Mouse (Mus musculus) myocyte (in vitro differentiated cells): ENCODE results near the gene Nae1. TPM values are rescaled to one million over a fixed set of nuclear protein-coding genes. Genes with fewer than 3 reads are reported as not detected.

ENCODE experiments used
- H3K27me3 ChIP-seq: one replicate; pipeline ENCODE4 v1.6.1; 2011; ENCODE audit not compliant: control insufficient read depth, insufficient read depth, insufficient read length
- H3K36me3 ChIP-seq: one replicate; pipeline ENCODE4 v1.6.1; 2011; ENCODE audit not compliant: control insufficient read depth, insufficient read depth
- H3K4me2 ChIP-seq: one replicate; pipeline ENCODE4 v1.6.1; 2011; ENCODE audit warnings: low read depth, control low read depth
- H3K4me3 ChIP-seq: one replicate; pipeline ENCODE4 v1.5.1; 2011; ENCODE audit warnings: mild to moderate bottlenecking, control low read depth, moderate library complexity
- H3K79me2 ChIP-seq: one replicate; pipeline ENCODE4 v1.6.1; 2011; ENCODE audit not compliant: control insufficient read depth, insufficient read depth
- H3ac ChIP-seq: one replicate; pipeline ENCODE4 v1.6.1; 2011; ENCODE audit not compliant: control insufficient read depth, insufficient read length
- CEBPB ChIP-seq: IDR thresholded peaks from 2 replicates; pipeline ENCODE4 v1.6.1; 2011; ENCODE audit warnings: mild to moderate bottlenecking, moderate library complexity; ENCODE audit not compliant: poor library complexity, insufficient read depth, severe bottlenecking
- E2F4 ChIP-seq: IDR thresholded peaks from one replicate; pipeline ENCODE4 v1.6.1; 2011; ENCODE audit warnings: mild to moderate bottlenecking, control low read depth, moderate library complexity; ENCODE audit not compliant: insufficient read depth
- MAX ChIP-seq: IDR thresholded peaks from one replicate; pipeline ENCODE4 v1.6.1; 2011; ENCODE audit warnings: low read depth, mild to moderate bottlenecking, control low read depth
- MYOD1 ChIP-seq, 3 experiments: IDR thresholded peaks; one replicate each; pipeline ENCODE4 v1.6.1; 2011; ENCODE audit warnings: control low read depth in 2 of 3, low read depth in 2 of 3, mild to moderate bottlenecking in 2 of 3, moderate library complexity in 1 of 3; ENCODE audit not compliant: insufficient read length in 2 of 3, control insufficient read depth in 1 of 3
- MYOG ChIP-seq, 3 experiments: IDR thresholded peaks; one replicate each; pipeline ENCODE4 v1.6.1; 2011; ENCODE audit warnings: control low read depth in 2 of 3, low read depth in 2 of 3, mild to moderate bottlenecking in 2 of 3; ENCODE audit not compliant: insufficient read length in 2 of 3, control insufficient read depth in 1 of 3, insufficient read depth in 1 of 3
- POLR2A ChIP-seq: IDR thresholded peaks from one replicate; pipeline ENCODE4 v1.6.1; 2011; ENCODE audit warnings: low read depth, mild to moderate bottlenecking, control low read depth, moderate library complexity; ENCODE audit not compliant: insufficient read length
- POLR2AphosphoS2 ChIP-seq: IDR thresholded peaks from one replicate; pipeline ENCODE4 v1.6.1; 2011; ENCODE audit warnings: low read depth, control low read depth; ENCODE audit not compliant: insufficient read length
- REST ChIP-seq: IDR thresholded peaks from one replicate; pipeline ENCODE4 v1.6.1; 2011; ENCODE audit warnings: mild to moderate bottlenecking, control low read depth, moderate library complexity; ENCODE audit not compliant: insufficient read depth, insufficient read length
- SRF ChIP-seq: IDR thresholded peaks from one replicate; pipeline ENCODE4 v1.6.1; 2011; ENCODE audit warnings: low read depth; ENCODE audit not compliant: control insufficient read depth, insufficient read length
- TCF12 ChIP-seq: IDR thresholded peaks from one replicate; pipeline ENCODE4 v1.6.1; 2011; ENCODE audit warnings: mild to moderate bottlenecking, control low read depth; ENCODE audit not compliant: poor library complexity, insufficient read depth, severe bottlenecking
- TCF3 ChIP-seq: IDR thresholded peaks from one replicate; pipeline ENCODE4 v1.6.1; 2011; ENCODE audit warnings: low read depth, control low read depth; ENCODE audit not compliant: insufficient read length
- USF1 ChIP-seq: IDR thresholded peaks from one replicate; pipeline ENCODE4 v1.6.1; 2011; ENCODE audit warnings: low read depth, mild to moderate bottlenecking, control low read depth, moderate library complexity
- polyA plus RNA-seq: library from polyadenylated mRNA; unstranded; fragments of >200 nt; fragmentation: generic; extraction: Trizol; gene quantifications from one replicate; pipeline ENCODE4 v1.2.1, GENCODE M21; 2012; ENCODE audit warnings: missing spikeins

The Nae1 gene
- polyA plus RNA-seq, 1 experiment: 15.4 TPM

- Histone ChIP-seq H3K79me2 (no peaks in the 10 kb centered on the region), H3K36me3 (no peaks in the 10 kb centered on the region), H3K4me3 (no peak overlapping the region), H3K4me2 (no peak overlapping the region), H3ac (no peak overlapping the region), H3K27me3 (no peaks in the 10 kb centered on the region)
- TF ChIP-seq MYOD1 (IDR thresholded peaks at IDR 0.05; ENCODE audit: control insufficient read depth in 1 of 3, insufficient read length in 2 of 3, low read depth in 2 of 3) (no peak), CEBPB (no peak), POLR2AphosphoS2 (no peak), SRF (no peak), USF1 (no peak), MYOG (IDR thresholded peaks at IDR 0.05; ENCODE audit: control insufficient read depth in 1 of 3, insufficient read depth in 1 of 3, insufficient read length in 2 of 3, low read depth in 2 of 3) (no peak), MAX (no peak), POLR2A (no peak), E2F4 (no peak), REST (no peak)
Observed at GRCm38 (mm10) chr8:104565457-104565798, 31.0 kb upstream of the Nae1 start.

DNA sequence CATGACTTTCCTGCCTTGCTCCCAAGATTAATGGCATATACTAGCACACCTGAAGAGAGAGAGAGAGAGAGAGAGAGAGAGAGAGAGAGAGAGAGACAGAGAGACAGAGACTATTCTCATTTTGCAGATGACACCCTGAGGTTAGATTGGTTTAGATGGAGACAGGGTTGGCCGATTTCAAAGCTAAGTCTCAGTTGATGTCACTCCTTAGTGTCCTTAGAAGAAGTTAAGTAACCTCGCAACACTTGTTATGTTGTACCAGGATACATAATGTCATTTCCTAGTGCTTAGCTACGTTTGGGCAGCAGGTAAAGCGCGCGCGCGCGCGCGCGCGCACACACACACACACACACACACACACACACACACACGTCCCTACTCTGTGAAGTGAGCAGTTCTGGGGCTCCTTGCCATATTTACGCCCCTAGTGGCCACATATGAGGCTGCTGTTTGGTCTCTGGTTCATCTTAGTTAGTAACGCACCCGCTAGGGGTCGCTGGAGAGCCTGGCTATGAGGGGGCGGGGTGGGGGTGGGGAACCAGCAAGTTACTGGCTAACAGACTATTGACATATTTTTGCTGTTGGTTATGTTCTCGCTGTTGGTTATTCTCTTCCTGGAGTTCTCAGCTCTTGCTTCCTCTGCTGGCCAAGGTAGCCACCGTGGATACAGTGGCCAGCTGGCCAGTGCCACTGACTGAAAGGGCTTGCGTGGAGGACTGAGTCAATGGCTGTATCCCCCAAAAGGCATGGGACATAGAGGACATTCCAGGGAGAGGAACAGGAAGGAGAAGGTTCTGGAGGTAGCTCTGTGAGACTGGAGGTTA, 30.4 kb upstream of the Nae1 start:
- Histone ChIP-seq H3K27me3 (no peaks in the 10 kb centered on the region), H3ac (no peak overlapping the region), H3K4me2 (peak overlapping the region; percentile 38), H3K4me3 (no peak overlapping the region), H3K79me2 (no peaks in the 10 kb centered on the region), H3K36me3 (no peaks in the 10 kb centered on the region)
- TF ChIP-seq TCF12 (no peak), REST (no peak), SRF (no peak), CEBPB (no peak), MYOG (IDR thresholded peaks at IDR 0.05; ENCODE audit: control insufficient read depth in 1 of 3, insufficient read depth in 1 of 3, insufficient read length in 2 of 3, low read depth in 2 of 3) (no peak), E2F4 (no peak), POLR2A (no peak), TCF3 (no peak), USF1 (no peak), POLR2AphosphoS2 (no peak)

DNA sequence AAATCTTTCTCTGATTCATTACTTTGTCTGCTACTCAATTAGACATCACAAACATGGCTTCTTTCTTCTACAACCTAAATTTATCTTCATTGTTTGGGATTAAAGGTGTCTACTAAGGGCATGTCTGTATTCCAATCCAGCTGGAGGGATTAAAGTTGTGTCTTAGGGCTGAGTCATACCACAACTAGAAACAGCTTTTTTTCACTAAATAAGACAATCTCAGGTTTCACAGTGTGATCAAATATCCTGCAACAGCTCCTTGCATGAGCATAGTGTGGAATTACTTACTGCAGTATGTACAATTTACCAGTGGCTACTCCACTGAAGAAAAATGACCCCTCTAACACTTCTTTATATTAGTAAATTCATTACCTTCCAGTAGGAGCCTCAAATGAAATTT, 26.3 kb upstream of the Nae1 start:
- H3ac ChIP-seq: no peak overlapping the region
- no peak overlapping the region for H3K4me3 ChIP-seq
- H3K36me3 ChIP-seq: no peaks in the 10 kb centered on the region
- H3K79me2 ChIP-seq: no peaks in the 10 kb centered on the region
- TF ChIP-seq CEBPB (0 out of 2 replicates have a peak, but pooled peaks have one; percentile 29), MAX (no peak), MYOG (IDR thresholded peaks at IDR 0.05; ENCODE audit: control insufficient read depth in 1 of 3, insufficient read depth in 1 of 3, insufficient read length in 2 of 3, low read depth in 2 of 3) (no peak), TCF3 (no peak)
- H3K4me2 ChIP-seq: no peak overlapping the region
- no peaks in the 10 kb centered on the region for H3K27me3 ChIP-seq

- no peaks in the 10 kb centered on the region for H3K36me3 ChIP-seq
- H3K4me2 ChIP-seq: no peak overlapping the region
- H3K27me3 ChIP-seq: peaks cover 15% of the 10 kb centered on the region
- H3K79me2 ChIP-seq: no peaks in the 10 kb centered on the region
- no peak overlapping the region for H3K4me3 ChIP-seq
- TF ChIP-seq CEBPB (no peak), POLR2A (no peak), POLR2AphosphoS2 (no peak), TCF3 (no peak), USF1 (no peak), SRF (no peak), TCF12 (no peak), E2F4 (no peak), MYOD1 (IDR thresholded peaks at IDR 0.05; ENCODE audit: control insufficient read depth in 1 of 3, insufficient read length in 2 of 3, low read depth in 2 of 3) (no peak), REST (no peak), MYOG (IDR thresholded peaks at IDR 0.05; ENCODE audit: control insufficient read depth in 1 of 3, insufficient read depth in 1 of 3, insufficient read length in 2 of 3, low read depth in 2 of 3) (no peak), MAX (no peak)
- H3ac ChIP-seq: no peak overlapping the region
Observed at GRCm38 (mm10) chr8:104557226-104557625, 22.8 kb upstream of the Nae1 start.

DNA sequence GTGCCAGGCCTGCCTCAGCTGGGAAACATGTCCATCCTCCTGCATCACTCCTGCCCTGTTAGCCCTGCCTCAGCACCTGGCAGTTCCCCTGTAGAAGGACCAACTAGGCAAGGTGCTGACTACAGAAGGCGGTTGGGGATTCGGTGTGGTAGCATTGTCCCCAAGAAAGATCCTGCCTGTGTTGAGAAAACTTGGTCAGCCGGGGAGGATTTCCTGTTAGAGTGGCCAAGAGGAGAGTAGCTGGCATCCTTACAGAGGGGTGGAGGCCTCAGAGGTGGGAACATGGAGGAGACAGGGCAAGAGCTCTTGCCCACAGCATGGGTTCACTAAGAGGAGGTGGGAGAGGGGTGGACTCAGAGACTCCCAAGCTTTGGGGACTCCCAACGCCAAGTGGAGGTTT, 20.8 kb upstream of the Nae1 start:
- Histone ChIP-seq H3K4me2 (no peak overlapping the region), H3K36me3 (no peaks in the 10 kb centered on the region), H3ac (no peak overlapping the region), H3K27me3 (peaks cover 15% of the 10 kb centered on the region), H3K79me2 (no peaks in the 10 kb centered on the region), H3K4me3 (no peak overlapping the region)
- TF ChIP-seq REST (no peak), POLR2A (no peak)
